Mouse (Mus musculus) spleen, postnatal 36 days (tissue): ENCODE measurements around the gene Cpsf6.

Experiments
- DNase-seq, 2 experiments: peaks; one replicate each; pipeline ENCODE4 v3.0.0; 2022; ENCODE audit warnings: low spot score in 2 of 2, mixed read lengths in 1 of 2

Cpsf6 gene

DNA sequence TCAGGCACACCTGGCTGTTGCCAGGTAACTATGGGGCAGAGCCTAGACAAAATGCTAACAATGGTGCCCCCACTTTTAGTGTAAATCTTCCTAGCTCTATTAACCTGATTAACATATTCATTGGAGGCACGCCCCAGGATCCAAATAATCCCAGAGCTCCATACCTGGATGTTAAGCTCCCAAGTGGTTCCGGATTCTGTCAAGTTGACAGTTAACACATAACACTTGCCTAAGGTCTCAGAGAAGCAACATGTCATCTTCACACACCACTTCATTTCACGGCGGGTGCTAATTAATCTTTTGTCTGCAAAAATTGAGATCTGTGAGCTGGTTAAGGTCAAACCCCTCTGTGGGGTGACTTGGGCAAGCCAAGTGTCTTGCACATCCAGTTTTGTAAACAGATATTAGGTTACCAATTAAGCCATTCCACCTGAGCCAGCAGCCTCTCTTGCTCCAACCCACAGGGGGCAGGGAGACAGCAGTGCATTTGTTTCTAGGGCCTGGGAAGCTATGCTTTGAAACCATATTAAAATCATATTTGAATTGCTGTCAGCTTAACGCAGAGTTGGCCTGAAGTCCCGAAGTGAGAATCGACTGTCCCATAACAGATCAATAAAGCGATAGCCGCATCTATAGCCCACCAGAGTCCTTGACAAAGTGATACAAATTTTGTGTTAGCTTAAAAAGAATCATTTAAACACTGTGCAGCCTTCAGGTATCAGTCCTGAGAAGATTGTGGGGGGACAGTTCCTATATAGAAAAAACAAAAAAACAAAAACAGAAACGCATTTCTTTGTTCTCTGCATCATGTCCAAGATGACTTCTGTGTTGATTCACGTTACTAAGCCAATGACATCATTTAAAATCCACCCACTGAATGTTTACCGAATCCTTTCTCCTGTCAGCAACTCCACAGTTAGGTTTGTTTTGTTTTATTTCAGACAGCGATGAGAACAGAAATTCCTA is 34.0 kb upstream of the Cpsf6 start:
- no peak for DNase-seq

DNA sequence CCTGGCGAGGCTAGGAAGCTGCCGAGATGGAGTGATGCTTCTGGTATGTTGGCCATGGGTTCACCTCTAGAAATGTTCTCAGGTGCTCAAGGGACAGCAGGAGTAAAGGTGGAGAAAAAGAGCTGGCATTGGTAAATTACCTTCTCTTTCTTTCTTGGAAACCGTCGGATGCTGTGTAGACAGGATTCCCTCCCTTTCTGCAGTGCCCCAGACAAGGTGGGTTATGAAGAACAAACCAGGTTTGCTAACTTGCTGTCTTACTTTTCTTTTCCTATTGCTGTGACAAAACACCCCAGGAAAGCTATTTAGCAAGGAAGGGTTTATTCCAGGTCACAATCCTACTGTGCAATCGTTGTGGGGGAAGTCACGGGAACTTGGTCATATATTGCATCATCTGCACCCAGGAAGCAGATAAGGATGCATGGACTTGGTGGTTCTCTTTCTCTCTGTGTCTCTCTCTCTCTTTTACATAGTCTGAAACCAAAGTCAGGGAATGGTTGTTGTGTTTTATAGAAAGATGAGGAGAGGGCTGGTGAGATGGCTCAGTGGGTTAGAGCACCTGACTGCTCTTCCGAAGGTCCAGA is 32.8 kb upstream of the Cpsf6 start:
- DNase-seq = no peak

GRCm38 (mm10) chr10:117411716-117412473 is 32.1 kb upstream of the Cpsf6 start:
- DNase-seq = no peak

GRCm38 (mm10) chr10:117411131-117411530 is 31.3 kb upstream of the Cpsf6 start:
- no peak for DNase-seq

DNA sequence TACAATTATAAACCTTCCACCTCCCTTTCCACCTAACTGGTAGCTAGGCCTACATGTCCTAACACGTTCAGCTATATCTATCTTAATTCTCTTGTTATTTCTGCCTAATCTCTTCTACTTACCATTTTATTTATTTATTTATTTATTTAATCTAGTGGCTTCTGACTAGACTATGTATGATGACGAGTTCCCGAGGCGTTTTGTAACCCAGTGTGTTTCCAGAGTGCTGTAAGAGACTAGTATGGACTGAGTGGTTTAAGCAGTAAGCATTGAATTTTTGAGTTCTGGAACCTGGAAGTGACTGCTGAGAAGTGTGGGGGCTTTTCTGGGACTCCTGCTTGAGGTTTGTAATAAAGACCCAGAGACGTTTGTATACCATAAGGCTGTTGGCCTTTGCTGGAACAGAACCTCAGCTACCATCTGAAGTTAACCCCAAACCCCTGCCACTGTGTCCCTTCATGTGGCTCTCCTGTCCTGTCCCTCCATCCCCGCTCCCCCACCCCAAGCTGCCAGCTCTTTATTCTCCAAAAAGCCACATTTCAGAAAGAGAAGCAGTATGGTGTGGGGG is 30.8 kb upstream of the Cpsf6 start:
- no peak for DNase-seq

GRCm38 (mm10) chr10:117409373-117410354 is 29.8 kb upstream of the Cpsf6 start:
- no peak for DNase-seq

DNA sequence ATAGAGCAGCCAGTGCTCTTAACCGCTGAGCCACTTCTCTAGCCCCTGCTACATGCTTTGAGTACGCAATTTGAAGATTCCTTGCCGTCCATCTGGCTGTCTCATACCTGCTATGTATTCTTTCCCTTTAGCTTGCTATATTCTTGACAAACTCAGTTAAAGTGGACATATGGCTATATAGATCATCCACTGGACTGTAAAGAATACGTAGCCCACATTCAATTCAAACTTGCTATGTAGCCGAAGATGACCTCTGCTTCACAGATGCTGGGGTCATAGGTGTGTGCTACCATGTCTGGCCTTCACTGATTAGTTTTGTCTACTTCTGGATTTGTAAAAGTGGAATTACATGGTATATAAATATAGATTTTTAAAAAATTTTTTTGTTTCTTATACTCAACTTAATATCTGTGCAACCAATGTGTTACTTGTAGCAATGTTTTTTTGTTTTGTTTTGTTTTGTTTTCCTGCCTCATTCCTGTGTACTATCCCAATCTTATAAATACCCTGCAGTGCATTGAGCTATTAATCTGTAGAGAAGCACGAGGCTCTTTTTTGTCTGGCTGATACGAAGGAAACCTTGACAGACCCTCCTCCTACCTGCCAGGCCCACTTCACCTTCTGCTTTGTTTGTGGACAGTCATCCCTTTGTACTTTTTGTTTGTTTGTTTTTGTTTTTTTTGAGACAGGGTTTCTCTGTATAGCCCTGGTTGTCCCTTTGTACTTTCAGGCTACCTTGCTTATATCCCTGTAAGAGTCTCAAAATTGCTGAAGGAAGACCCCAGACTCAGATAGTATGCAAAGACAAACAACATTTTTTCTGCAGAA is 28.9 kb upstream of the Cpsf6 start:
- DNase-seq = no peak

DNA sequence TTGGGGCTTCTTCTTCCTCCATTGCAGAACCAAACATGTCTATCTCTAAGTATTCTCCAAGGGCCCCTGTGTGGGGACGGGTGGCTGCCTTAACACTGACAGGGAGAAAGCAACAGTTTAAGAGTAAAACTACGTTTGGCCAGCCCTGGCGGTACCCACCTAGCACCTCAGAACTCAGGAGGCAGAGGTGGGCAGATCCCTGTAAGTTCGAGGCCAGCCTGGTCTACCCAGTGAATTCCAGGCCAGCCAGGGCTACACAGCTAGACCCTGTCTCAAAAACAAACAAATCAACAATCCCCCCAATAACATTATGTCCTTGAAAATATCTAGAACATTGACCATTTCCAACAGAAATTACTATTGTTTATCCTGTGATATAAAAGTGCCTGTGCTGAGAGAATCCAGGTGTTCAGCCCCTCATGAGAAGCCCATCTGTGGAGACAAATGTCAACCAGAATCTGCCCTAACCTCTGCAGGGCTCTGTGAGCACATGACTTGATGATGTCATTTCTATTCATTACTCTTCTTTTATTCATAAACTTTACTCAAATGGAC is 28.0 kb upstream of the Cpsf6 start:
- DNase-seq = no peak

GRCm38 (mm10) chr10:117406843-117407733 is 27.3 kb upstream of the Cpsf6 start:
- no peak for DNase-seq

- DNase-seq = no peak
These were observed 26.4 kb upstream of the Cpsf6 start for GRCm38 (mm10) chr10:117406283-117406588.

DNA sequence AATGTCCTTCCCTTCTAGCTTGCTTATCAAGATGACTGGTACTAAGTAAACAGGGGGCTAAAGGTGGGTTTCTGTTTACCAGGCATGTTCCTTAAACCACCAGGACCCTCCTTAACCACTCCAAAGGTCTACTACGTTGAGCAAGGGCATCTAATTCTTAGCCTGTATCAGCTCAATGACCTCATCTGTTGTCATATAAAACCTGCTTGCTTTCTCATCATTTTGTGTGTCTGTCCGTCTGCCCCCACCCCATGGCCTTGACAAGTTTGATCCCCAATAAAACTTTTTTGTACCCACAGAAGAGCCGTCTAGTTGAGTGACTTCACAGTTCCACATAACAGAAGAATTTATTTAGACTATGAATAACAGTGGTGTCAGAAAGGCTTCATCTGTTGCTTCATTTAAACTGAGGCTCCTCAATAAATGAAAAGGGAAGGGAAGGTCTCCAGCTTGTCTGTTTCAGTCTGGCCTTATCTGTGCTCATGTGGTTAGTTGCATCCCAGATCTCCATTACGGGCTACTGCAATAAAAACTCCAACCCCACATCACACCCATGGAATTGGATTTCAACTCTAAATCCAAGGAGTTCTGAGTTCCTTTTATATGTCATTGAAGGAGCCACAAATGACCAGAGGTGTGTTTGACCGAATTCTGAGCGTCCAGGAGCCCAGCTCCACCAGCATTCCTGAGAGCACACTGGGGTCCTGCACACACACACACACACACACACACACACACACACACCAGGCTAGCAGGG is 25.9 kb upstream of the Cpsf6 start:
- no peak for DNase-seq

- no peak for DNase-seq
These were observed 24.6 kb upstream of the Cpsf6 start for GRCm38 (mm10) chr10:117404384-117404783.

DNA sequence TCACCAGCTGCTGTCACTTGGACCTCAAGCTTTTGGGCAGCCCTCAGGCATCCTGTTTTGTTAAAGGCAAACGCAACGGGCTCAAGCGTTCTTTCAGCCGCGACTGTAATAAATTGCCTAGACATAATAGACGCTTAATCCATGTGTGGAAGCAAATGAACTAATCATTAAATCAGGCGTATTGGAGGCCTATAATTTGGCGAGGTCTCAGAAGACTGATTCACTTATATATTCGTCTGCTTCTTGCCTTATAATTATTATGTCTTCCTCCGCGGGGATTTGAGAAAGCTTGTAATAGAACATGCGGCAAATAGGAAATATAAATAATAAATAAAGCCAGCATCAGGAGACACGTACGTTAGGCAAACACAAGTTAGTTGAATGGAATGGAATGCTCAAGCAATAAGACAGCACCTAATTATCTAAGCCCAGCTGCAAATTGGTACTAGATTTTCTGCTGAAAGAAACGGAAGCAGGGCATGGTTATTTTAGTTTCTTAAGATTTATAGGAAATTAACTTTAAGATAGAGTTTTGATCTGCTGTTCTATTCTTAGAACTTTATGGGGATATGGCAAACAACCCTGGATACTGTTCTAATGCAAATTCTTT is 23.6 kb upstream of the Cpsf6 start:
- no peak for DNase-seq

DNA sequence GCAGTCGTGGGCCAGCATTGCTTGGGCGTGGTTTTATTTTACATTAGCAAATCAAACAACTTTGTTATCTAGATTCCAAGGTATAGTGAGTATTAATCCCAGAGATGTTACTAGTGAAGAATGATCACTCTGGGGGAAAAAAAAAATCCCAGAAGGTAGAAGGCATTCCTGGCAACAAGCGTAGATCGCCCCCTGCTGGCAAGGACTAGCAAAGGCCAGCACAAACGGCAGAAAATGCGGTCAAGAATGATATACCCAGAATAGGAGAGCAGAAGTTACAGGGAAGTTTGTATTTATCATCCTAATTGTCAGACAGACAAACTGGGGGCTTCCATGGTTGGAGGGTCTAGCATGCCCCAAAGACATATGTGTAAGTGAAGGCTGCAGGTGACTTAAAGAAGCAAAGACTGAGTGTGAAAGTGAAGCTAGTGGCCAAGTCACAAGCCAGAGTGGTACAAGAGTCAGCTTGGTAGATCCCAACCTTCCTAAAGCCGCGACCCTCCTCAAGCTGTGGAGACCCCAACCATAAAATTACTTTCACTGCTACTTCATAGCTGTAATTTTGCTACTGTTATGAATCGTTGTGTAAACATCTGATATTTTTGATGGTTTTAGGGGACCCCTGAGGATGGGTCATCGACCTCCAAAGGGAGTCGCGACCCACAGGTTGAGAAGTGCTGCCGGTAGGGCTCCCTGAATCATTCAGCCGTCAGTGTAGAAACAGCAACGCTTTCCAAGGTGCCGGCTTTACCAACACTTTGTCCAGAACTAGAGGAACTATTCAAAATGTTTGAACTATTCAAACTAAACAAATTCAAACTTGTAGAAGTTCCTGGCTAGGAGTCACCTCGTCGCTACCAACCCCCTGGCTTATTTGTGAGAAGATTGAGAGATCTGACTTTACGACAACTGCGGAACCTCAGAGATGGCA is 22.9 kb upstream of the Cpsf6 start:
- DNase-seq = peak; percentile 11 to 37

DNA sequence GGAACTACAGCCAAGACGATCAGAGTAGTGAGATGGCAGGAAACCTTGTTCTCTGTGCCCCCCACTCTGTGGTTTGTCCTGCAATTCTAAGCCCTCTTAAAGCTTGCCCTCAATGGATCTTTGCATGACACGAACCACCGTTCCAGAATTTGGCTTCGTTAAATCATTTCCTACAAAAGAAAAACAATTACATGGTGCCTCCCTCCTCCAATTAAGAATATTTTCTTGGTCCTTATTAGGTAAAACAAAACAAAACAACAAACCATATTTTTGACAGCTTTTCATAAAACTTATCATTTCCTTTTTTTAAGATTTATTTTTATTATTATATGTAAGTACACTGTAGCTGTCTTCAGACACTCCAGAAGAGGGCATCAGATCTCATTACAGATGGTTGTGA is 21.5 kb upstream of the Cpsf6 start:
- DNase-seq = no peak

- DNase-seq = no peak
These were observed 20.6 kb upstream of the Cpsf6 start for GRCm38 (mm10) chr10:117400246-117400954.
